Mouse (Mus musculus) common myeloid progenitor, adult 5-6 weeks (primary cell): ENCODE measurements around the gene Eva1a. TPM values are rescaled to one million over a fixed set of nuclear protein-coding genes. Genes with fewer than 3 reads are reported as not detected.

Experiments
- ATAC-seq: replicated peaks from 2 replicates; pipeline ENCODE4 v1.8.0; 2016; ENCODE audit warnings: low read depth, mild to moderate bottlenecking, moderate TSS enrichment, inconsistent platforms; ENCODE audit not compliant: poor library complexity, severe bottlenecking
- total RNA-seq: library from RNA; stranded (forward); fragments of 200-1000, 187-1606 nt; gene quantifications from 2 replicates; pipeline ENCODE4 v1.2.3, GENCODE M21; 2017

Gene Eva1a
- total RNA-seq: not detected in 2 replicates

DNA sequence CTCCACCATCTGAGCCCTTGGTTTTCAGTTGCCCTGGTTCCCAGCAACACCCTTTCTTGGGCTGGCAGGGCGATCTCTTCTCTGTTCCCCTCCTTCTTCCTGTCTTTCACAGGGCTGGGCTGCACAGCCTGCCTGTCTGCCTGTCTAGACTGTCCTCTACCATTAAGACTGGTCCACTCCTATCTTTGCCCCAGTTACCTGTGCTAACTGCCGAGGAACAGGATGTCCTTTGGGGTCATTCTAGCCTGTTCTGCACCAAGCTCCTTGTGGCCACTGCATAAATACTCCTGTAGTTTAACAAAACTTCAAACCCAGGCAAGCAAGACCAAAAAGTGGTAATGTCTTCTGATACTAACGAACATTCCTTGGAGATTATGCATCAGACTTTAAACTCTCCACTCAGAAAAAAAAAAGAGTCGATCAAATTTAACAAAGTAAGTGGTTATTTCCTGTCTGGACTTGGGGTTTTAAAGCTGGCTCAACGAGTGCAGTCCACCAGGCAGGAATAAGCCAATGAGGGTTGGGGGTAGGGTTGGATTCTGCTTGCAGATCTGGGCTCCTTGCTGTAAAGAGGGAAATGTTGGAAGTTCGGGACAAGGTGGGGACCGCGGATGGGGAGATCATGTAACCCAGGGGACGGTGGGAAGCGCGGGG, at the start of gene Eva1a:
Eva1a (plus strand) TSS at position 210 of the 654 bp plus-strand sequence.
- no peak for ATAC-seq

DNA sequence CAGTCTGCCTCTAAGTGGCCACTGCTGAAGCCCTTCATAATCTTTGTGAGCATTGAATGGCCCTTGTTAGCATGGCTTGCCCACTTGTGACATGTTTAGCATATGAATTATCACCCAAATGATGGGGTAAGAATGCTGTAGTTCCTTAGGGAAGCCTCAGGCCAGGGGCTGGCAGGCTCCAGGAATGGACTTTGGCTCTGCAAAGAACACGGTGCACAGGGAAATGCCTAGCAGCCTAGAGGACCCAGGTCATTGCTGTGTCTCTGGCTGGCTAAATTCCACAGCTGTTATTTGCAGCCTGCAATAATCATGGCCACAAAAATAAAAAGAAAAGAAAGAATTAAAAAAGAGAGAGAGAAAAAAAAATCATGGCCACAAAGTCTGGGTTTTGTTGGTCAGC, 28.5 kb upstream of the Eva1a start:
- ATAC-seq: no peak

DNA sequence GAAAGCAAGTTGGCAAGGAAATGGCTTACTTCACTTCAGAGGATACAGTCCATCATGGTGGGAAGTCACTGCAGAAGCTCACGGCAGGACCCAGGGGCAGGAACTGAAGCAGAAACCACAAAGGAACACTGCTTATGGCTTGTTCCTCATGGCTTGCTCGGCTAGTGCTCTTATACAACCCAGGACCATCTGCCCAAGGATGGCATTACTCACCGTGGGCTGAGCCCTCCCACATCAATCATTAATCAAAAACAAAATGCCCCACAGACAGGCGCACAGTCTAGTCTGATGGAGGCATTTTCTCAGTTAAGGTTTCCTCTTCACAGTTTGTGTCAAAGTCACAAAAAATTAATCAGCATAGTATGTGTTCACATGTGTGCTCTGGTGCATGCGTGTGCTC, 19.8 kb upstream of the Eva1a start:
- no peak for ATAC-seq

DNA sequence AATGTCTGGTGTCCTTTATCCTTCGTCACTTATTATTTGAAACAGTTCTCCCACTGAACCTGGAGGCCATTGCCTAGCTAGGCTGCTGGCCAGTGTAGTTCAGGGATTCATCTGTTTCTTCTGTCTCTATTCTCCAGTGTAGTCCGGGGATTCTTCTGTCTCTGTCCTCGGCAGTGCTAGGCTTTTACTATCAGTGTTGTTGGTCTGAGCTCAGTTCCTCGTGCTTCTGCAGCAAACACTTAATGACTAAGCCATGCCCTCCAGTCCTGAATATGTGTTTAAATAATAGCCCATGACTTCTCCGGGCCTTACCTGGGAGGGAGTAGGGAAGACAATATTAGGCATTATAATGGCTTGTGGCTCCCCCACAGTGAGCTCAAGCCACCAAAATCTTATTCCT, 19.3 kb upstream of the Eva1a start:
- no peak for ATAC-seq

DNA sequence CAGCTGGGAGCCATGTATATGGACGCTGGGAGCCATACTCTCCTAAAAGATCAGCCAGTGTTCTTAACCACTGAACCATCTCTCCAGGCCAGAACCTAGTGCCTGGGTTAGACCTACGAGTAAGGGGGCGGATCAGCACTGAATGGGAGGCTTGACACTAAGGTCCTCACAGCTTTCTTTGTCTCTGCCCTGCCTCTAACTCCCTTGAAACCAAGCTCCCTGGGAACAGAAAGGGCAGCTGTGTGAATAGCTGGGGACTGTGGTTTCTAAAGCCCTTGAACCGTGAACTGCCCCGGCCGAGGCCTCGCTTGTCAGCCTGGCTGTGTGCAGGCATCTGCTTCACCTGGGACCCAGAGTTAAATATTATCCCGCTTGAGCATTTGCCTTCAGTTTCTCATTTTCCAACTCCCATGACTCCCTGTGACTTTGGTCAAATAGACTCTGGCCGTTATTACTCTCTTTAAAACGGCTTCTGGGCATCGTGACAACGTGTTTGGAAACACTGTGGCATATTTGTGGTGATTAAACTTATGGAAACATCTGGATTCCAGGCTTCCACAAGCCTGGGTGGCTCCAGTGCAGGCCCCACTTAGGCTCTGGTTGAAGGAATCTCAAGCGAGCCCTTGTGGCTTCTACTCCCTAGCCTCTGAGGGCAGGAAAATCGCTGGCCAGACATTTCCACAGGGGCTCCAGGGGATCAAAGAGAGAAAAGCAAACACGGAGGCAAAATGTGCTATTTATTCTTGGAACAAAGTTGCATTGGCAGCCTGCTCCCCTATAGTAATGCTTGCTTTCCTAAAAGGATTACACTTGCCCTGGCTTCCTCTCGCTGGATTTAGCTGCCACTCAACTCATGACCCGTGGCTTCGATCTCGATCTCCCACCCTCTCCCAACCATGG, 11.0 kb upstream of the Eva1a start:
- no peak for ATAC-seq

DNA sequence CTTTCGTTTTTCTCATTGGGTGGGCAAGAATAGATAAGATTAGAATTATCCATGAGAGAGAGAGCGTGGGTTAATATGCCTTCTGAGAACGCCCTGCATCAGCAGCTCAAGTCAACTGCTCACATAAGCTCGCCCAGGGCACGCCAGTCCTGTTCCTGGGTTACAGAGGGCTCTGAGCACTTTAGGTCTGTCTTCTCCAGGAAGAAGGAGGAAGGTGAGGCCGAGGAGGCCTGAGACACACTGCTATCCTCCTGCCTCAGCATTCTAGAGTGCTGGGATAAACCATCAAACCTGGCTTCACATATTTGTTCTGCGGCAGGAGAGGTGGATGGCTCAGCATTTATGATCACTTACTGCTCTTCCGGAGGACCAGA, 10.3 kb upstream of the Eva1a start:
- ATAC-seq: no peak

DNA sequence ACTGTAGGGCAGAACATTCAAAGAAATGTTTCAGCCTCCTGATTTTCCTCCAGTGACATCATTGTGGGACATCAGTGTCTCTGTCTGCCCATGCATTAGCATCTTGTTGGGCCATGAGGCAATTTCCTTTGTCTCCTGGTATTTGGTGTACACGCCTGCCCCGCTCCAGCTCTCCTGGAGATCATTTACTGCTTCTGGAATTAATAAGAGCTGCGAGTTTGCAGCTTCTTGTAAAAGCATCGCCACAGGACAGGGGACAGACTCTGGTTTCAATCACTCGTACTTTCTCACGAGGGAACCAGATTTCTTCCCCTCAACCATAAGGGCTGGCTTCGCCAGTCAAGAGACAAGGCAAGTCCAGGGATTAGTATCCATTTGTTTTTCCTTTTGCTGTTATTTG, 3.6 kb upstream of the Eva1a start:
- no peak for ATAC-seq

DNA sequence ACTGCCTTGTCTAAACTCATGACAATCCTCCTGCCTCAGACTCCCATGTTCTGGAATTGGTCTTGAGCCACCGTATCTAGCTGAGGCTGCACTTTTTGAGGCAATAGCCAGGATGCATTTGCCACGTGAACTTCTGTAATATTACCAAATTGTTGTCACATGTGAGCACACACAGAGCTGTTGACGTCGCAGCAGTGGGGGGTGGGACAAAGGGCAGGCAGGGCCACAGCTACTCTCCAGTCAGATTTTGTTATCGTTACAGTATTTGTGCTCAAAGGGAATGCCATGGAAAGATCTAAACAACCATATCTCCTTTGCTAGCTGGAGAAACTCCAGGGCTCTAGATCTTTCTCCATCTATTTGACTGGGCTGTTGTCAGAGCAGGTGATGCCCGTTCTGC, 1.6 kb upstream of the Eva1a start:
- no peak for ATAC-seq

DNA sequence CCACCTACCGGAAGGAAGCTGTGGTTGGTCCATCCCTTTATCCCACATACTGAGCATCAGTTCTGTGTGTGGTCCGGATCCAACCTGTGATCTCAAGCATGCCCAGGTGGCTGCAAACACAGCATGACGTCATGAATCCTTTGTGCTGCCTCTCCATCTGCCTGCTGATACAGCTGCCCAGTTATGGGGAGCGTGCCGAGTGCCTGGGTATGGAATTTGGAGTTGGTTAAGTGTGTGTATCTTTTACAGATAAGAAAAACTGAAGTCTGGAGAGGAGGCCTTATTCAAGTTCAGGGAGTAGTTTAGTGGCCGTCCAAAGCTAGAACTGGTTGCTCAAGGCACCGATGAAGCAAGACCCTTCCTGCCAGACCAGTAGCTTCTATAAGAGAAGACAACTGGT, 875 bp upstream of the Eva1a start:
- no peak for ATAC-seq

DNA sequence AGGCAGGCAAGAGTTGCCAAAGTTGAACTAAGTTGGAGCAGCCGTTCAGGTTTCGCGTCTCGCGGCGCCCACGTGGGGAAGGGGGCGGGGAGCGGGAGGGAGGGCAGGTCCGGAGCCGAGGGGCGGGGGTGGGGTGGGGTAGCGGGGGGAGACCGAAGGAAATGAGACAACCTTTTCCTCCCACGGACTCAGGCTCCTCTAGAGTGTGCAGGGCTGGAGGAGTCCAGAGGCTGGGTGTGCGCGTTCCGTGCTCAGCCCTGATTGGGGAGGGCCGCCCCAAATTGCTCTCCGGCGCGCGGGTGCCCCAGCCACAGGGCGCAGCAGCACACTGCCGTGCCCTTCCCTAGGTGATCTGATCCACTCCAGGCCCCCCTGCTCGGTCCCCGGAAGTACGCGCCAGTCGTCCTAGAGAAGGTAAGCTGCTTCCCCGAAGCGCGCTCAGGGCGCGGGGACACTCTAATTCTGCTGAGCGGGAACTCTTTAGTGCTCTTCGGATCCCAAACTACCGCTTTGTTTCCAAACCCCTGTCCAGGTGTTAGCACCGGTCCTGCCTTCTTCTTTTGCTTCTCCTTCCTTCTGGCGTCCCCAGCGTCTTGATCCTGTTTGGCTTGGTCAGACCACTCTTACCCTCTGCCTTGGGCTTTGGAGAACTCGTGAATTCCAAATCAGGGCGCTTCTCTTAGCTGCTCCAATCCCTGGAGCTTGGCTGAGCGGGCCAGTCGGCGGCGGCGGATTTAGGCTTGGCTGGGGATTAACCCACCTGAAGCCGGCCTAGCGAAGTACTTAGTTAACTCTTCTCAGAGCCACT, 849 bp downstream of the Eva1a start:
- 0 out of 2 replicates have a peak, but pooled peaks have one; percentile 20 for ATAC-seq

DNA sequence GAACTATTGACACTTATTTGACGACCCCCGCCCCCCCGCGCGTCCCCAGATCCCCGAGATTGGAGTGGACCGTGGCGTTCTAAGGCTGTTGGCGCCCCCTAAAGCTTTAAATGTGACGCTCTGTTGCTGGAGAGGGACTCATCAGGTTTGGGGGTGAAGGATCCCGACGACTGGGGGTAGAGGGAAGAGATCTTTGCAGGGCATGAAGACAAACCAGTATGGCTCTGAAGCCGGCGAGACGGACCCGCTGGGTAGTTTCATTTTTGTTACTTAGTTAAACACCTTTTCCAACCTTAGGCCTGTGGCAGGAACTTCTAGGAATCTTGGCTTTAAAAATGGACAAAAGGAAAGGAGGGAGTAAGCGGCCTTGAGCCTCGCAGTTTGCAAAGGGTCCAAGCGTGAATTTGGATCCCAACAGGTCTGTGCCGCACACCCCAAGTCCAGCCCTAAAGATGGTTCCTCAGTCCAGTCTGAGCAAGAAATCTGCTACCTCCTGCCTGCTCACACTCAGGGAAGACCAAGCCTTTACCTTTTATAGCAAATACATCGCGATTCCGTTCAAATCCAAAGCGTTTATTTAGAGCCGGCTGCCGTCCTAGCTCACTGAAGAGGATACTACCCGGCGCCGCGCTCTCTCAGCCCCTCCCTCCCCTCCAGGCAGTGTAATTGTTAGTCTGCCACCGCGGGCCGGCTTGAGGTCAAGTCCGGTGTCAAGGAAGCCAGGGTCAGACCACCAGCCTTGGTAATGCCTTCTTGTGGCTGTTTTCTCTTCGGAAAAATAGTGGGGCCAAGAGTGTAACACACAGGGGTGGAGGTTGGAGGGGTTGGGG, 1.7 kb downstream of the Eva1a start:
- ATAC-seq: peak; percentile 52

DNA sequence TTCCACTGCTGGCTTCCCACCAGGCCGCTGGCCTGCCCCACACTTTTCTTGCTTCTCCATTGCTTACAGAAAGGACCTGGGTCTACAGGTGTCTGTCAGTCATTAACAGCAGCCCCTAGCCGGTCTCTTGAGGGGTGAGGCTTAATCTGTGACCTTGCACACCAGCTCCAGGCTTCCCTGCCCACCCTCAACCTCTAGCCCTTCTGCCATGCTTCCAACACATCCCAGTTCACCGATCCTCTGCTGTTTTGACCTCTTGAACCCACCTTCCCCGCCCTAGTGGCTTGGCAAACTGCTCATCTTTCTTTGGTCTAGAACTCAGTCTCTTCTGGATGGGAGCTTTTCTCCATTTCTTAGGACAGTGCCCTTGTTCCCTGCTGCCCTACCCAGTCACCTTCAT, 2.8 kb downstream of the Eva1a start:
- no peak for ATAC-seq

DNA sequence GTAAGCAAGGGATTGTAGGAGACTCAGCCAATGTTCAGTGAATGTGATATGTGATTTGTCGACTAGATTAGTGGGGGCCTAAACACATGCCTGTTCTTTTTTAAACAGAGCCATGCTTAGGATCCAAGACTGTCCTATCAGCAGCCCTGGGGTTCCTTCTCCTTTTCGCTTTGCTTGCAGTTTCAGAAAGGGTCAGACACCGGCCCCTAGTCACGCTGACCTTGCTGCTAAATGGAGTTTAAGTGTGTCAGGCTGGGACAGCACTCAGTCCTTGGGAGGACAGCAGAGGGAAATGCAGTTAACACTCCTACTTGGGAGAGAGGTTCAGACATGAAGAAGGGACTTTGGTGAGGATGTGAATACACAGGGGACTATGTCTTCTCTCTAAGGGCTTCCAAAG, 3.7 kb downstream of the Eva1a start:
- no peak for ATAC-seq

DNA sequence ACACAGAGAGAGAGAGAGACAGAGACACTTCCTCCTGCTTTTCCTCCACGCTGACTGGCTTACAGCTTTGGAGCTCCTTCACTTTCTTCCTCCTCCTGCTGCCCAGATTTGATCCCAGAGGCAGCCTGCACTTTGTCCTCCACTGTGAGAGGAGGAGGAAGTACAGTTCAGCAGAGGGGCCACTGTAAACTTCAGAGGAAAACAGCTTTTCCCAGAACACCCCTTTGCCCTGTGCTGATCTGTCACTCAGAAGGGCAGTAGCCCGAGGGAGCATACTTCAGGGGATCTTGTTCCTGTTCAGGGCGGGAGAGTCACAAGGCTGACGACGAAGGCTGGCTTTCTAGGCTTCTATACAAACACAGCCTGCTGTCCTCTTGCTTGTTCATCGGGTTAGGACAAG, 7.1 kb downstream of the Eva1a start:
- no peak for ATAC-seq

DNA sequence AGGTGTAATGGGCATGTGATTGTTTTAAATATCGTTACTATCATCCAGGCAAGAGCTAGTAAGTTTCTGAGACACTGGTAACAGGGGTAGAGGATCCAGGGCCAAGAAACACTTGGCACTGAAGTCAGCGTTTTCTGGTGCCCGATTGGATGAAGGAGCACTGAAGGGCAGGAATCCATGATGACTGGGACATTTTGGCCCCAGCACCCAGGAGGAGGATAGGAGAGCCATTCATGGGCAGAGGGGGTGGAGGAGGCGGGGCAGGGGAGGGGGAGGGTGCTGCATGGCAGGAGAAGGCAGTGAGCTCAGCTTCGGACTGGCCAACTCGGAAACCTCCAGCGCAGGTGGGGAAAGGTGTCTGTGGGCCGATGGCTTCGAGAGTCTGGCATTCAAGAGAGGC, 9.4 kb downstream of the Eva1a start:
- ATAC-seq: no peak

DNA sequence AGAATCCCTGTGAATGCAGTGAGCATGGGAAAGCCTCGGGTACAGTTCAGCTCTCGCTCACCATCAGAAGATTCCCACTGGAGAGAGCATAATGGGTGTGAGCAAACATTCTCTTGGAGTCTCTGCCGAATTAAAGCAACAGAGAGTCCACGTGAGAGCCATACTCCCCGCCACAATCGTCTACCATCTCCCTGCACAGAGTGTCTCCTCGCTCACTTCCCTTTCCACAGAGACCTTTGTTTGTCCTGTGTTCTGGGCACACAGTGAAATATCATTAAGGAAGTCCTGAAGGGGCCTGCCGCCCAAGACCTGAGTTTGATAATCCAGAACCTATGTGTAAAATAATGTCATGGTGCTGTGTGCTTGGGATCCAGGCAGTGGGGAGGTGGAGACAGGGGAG, 10.7 kb downstream of the Eva1a start:
- ATAC-seq: no peak

DNA sequence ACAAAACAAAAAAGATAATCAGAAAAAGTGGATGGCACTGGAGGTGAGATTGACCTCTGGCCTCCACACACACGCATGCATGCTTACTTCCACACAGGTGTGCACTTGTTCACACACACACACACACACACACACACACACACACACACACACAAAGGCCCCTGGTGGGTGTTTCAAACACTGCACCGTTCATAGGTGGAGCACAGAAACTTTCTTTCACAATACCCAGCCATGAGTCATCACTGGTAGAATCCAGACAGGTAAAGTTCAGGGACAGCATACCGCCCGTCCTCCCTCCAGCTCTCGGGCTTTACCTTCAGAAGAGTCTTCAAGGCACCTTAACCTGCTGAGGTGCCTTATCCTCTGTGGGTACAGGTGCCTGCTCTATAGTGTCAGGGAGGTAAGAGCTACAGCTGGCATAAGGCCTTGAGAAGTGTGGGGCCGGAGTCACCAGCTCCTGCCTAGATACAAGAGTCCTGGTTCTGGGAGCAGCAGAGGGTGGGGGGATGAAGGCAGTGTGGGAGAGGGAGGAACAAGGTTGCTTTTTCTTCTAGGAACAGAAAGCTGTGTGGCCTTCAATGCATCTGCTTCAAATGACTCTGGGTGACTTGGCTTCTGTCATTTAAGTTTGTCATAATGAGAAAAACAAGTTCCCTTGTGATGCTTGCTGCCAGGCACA, 11.3 kb downstream of the Eva1a start:
- no peak for ATAC-seq

DNA sequence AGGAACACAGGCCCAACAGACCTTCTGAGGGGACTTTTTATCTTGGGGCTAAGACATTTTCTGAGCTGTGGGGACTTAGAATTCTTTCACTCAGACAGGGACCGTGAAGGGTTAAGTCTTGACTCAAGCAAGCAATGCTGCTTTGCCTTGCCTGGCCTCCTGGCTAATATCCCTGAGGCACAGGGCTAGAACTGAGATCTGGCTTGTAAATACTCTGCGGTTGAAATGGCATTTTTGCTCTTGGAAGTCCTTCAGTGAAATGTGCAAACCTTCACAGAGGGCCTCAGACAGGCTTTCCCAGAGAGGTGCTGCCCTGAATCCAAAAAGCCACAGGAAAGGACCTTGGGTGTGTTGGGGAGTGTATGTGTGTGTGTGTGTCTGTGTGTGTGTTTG, 11.9 kb downstream of the Eva1a start:
- ATAC-seq: no peak

DNA sequence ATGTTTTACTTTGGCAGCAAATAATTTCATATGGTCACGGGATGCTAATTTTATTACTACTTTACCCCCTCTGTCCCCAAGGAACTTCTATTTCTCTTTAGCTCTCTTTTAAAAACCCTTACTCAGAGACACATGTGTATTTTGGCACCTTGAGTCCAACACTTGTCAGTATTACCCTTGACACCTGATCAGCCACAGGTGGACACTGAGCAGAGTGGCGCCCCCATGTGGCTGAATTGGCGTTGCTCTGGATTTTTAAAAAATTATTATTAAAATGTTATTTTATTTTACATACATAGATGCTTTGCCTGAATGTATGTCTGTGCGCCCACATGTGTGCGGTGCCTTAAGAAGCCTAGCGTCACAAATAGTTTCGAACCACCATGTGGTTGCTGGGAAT, 14.0 kb downstream of the Eva1a start:
- no peak for ATAC-seq

DNA sequence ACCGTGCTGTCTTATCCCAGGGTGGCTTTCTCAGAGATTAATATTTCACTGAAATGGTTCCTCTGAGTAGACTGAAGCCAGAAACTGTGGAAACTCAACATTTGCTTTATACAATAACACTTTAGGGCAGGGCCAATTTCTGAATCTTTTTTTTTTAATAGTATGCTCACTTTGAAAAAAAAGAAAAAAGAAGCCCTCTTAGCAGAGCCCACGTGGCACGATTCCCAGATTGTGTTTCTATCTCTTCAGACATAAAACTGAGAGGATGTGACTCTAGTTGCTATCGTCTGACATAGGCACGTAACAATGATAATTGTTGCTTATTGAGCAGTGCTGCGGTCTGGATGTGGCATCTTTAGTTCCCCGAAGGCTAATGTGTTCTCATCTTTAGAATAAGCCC, 19.1 kb downstream of the Eva1a start:
- ATAC-seq: no peak
